Mouse (Mus musculus): ENCODE results near the gene Herc4. TPM values are rescaled to one million over a fixed set of nuclear protein-coding genes. Genes with fewer than 3 reads are reported as not detected.

The Herc4 gene
- polyA plus RNA-seq, 1 experiment from 2014 or later = 23.8 TPM

DNA sequence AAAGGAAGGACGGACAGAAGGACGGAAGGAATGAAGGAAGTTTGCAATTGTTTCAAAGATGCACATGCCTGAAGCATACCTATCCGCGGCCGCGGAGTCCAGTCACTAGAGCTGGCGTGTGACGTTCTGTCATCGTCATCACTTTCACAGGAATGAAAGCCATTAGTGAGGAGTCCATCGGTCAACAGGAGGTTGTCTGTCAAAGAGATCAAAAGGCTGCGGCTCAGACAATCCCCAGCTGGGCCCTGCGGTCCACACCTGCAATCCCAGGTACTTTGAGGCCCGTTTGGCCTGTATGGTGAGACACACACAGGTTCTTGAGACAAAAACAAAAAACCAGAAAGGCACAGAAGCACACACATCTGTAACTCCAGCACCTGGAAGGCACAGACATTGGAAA lies 93.3 kb downstream of the Herc4 start:
- no peak for ATAC-seq
- 50% methylated on average over 13 of the region's 13 CpGs for WGBS
- TF ChIP-seq CTCF (IDR thresholded peaks at IDR 0.05) (no peak), EP300 (IDR thresholded peaks at IDR 0.05) (no peak)

GRCm38 (mm10) chr10:63337326-63337725 lies 93.7 kb downstream of the Herc4 start:
- WGBS = 24% methylated on average over 5 of the region's 5 CpGs
- H3K9ac ChIP-seq (replicated peaks; ENCODE audit: low read depth) = peak overlapping the region; percentile 91; the same call in 1 of the 2 replicates
- ATAC-seq = no peak

More for the DNA sequence above, 93.3 kb downstream of the Herc4 start:
- H3K9me3 ChIP-seq (ENCODE audit: low read length) = no peaks in the 10 kb centered on the region
- no peaks in the 10 kb centered on the region for H3K27me3 ChIP-seq (replicated peaks; ENCODE audit: insufficient read depth, low read length)
- DNase-seq (ENCODE audit: low spot score) = no peak
- 0 out of 2 replicates have a peak overlapping the region, but pooled peaks have one; percentile 5 for H3K9ac ChIP-seq (replicated peaks; ENCODE audit: low read depth)
- H3K4me2 ChIP-seq (replicated peaks; ENCODE audit: low read depth, low read length) = peak overlapping the region; percentile 84
- H3K4me1 ChIP-seq (ENCODE audit: insufficient read depth, low read depth, low read length) = peaks cover 12% of the 10 kb centered on the region; the same call in 1 of the 2 replicates
- peaks cover 9% of the 10 kb centered on the region; the same call in 1 of the 2 replicates for H3K36me3 ChIP-seq (ENCODE audit: insufficient read depth, low read length)
- H3K27ac ChIP-seq (ENCODE audit: low read length) = no peak overlapping the region
- no peak overlapping the region; the same call in 1 of the 2 replicates for H3K4me3 ChIP-seq (ENCODE audit: low read depth, low read length)

DNA sequence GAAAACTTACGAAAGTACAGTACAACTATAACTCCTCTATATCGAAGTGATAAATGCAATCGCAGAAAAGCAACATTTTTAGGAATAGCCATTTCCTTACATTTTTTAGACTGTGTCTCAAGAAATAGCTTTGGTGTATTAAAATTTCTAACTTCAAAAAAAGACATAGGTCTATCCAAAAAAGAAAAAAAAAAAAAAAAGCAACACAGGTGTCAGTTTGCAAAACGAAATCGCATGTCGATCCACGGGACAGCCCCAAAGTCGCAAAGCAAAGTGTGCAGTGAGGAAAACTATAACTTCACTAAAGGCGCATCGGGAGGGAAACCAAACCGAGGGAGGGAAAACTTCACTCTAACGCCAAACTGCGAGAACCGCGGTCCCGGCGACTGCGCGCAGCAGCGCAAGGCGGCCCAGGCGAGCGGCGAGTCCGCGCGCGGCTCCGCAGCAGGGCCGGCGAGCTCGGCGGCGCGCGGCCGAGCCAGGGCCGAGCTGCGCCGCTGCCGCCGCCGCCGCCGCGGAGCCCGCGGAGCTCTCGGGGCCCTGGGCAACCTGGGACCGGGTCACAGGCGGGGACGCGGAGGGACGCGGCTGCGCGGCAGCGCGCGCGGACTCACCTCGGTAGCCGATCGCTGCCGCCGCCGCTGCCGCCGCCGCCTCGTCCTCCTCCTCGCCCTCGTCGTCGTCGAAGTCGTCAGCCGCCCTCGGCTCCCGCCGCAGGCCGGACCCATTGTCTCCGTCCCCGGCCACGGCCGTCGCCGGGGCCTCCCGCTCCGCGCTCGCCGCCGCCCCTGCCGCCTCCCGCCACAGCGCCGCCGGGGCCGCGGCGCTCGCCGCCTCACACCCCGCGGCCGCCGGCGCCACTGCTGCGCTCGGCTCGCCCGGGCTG lies 94.6 kb downstream of the Herc4 start:
- peak overlapping the region; percentile 91 for H3K9ac ChIP-seq (replicated peaks; ENCODE audit: low read depth)
- under 1% methylated on average over 46 of the region's 113 CpGs for WGBS
- no peaks in the 10 kb centered on the region for H3K27me3 ChIP-seq (replicated peaks; ENCODE audit: insufficient read depth, low read length)
- peaks cover 12% of the 10 kb centered on the region; the same call in 1 of the 2 replicates for H3K4me1 ChIP-seq (ENCODE audit: insufficient read depth, low read depth, low read length)
- peak overlapping the region; percentile 84 for H3K4me2 ChIP-seq (replicated peaks; ENCODE audit: low read depth, low read length)
- no peaks in the 10 kb centered on the region for H3K9me3 ChIP-seq (ENCODE audit: low read length)
- ATAC-seq = peak; percentile 80
- peak; percentile 82 for DNase-seq (ENCODE audit: low spot score)
- peak overlapping the region; percentile 90 for H3K4me3 ChIP-seq (ENCODE audit: low read depth, low read length)
- peak overlapping the region; percentile 98 for H3K27ac ChIP-seq (ENCODE audit: low read length)
- TF ChIP-seq EP300 (IDR thresholded peaks at IDR 0.05) (no peak), CTCF (IDR thresholded peaks at IDR 0.05) (no peak)
- peaks cover 5% of the 10 kb centered on the region; the same call in 1 of the 2 replicates for H3K36me3 ChIP-seq (ENCODE audit: insufficient read depth, low read length)

More at GRCm38 (mm10) chr10:63337326-63337725, 93.7 kb downstream of the Herc4 start:
- H3K9me3 ChIP-seq (ENCODE audit: low read length) = no peaks in the 10 kb centered on the region
- no peak for DNase-seq (ENCODE audit: low spot score)
- H3K4me1 ChIP-seq (ENCODE audit: insufficient read depth, low read depth, low read length) = peaks cover 12% of the 10 kb centered on the region; the same call in 1 of the 2 replicates
- peak overlapping the region; percentile 84 for H3K4me2 ChIP-seq (replicated peaks; ENCODE audit: low read depth, low read length)
- H3K27me3 ChIP-seq (replicated peaks; ENCODE audit: insufficient read depth, low read length) = no peaks in the 10 kb centered on the region
- peak overlapping the region; percentile 90 for H3K4me3 ChIP-seq (ENCODE audit: low read depth, low read length)
- TF ChIP-seq CTCF (IDR thresholded peaks at IDR 0.05) (no peak), EP300 (IDR thresholded peaks at IDR 0.05) (no peak)
- H3K27ac ChIP-seq (ENCODE audit: low read length) = no peak overlapping the region
- H3K36me3 ChIP-seq (ENCODE audit: insufficient read depth, low read length) = peaks cover 9% of the 10 kb centered on the region; the same call in 1 of the 2 replicates

GRCm38 (mm10) chr10:63338914-63339643 lies 95.5 kb downstream of the Herc4 start:
- H3K36me3 ChIP-seq (ENCODE audit: insufficient read depth, low read length) = 0 out of 2 replicates have a peak, but pooled peaks cover 4% of the 10 kb centered on the region
- H3K4me1 ChIP-seq (ENCODE audit: insufficient read depth, low read depth, low read length) = peaks cover 12% of the 10 kb centered on the region; the same call in 1 of the 2 replicates
- peak overlapping the region; percentile 84 for H3K4me2 ChIP-seq (replicated peaks; ENCODE audit: low read depth, low read length)
- peak overlapping the region; percentile 91 for H3K9ac ChIP-seq (replicated peaks; ENCODE audit: low read depth)
- H3K27me3 ChIP-seq (replicated peaks; ENCODE audit: insufficient read depth, low read length) = no peaks in the 10 kb centered on the region
- H3K27ac ChIP-seq (ENCODE audit: low read length) = peak overlapping the region; percentile 98
- peak overlapping the region; percentile 90 for H3K4me3 ChIP-seq (ENCODE audit: low read depth, low read length)
- 4% methylated on average over 37 of the region's 74 CpGs for WGBS
- H3K9me3 ChIP-seq (ENCODE audit: low read length) = no peaks in the 10 kb centered on the region
- ATAC-seq (peak; percentile 97), DNase-seq (ENCODE audit: low spot score) (peak; percentile 96)
- TF ChIP-seq EP300 (IDR thresholded peaks at IDR 0.05) (no peak), CTCF (IDR thresholded peaks at IDR 0.05) (peak; percentile 27; the same call in 1 of the 2 replicates)

- Histone ChIP-seq H3K4me2 (replicated peaks; ENCODE audit: low read depth, low read length) (no peak overlapping the region), H3K4me3 (ENCODE audit: low read depth, low read length) (no peak overlapping the region), H3K36me3 (ENCODE audit: insufficient read depth, low read length) (no peaks in the 10 kb centered on the region), H3K4me1 (ENCODE audit: insufficient read depth, low read depth, low read length) (peaks cover 12% of the 10 kb centered on the region; the same call in 1 of the 2 replicates), H3K27me3 (replicated peaks; ENCODE audit: insufficient read depth, low read length) (no peaks in the 10 kb centered on the region), H3K27ac (ENCODE audit: low read length) (no peak overlapping the region), H3K9me3 (ENCODE audit: low read length) (no peaks in the 10 kb centered on the region), H3K9ac (replicated peaks; ENCODE audit: low read depth) (no peak overlapping the region)
- 75% methylated on average over 2 of the region's 2 CpGs for WGBS
- no peak for DNase-seq (ENCODE audit: low spot score)
- TF ChIP-seq EP300 (IDR thresholded peaks at IDR 0.05) (no peak), CTCF (IDR thresholded peaks at IDR 0.05) (no peak)
- ATAC-seq = no peak
Observed at GRCm38 (mm10) chr10:63341351-63341750, 97.7 kb downstream of the Herc4 start.

DNA sequence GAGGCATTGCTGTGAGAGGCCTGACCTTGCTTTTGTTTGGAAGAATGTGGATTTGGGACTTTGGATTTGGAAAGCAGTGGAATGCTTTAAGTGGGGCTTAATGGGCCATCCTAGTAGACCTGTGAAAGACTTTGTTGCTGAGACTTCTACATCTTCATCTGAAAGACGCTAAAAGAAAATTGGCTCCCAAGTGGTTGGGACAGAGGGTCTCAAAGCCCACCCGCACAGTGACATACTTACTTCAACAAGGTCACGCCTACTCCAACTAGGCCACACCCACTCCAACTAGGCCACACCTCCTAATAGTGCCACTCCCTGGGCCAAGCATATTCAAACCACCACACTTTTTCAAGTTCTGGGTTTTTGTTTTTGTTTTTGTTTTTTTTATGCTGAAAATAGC lies 101.1 kb downstream of the Herc4 start:
- H3K4me3 ChIP-seq (ENCODE audit: low read depth, low read length) = no peak overlapping the region
- no peaks in the 10 kb centered on the region for H3K27me3 ChIP-seq (replicated peaks; ENCODE audit: insufficient read depth, low read length)
- TF ChIP-seq CTCF (IDR thresholded peaks at IDR 0.05) (no peak), EP300 (IDR thresholded peaks at IDR 0.05) (no peak)
- H3K4me2 ChIP-seq (replicated peaks; ENCODE audit: low read depth, low read length) = no peak overlapping the region
- H3K36me3 ChIP-seq (ENCODE audit: insufficient read depth, low read length) = no peaks in the 10 kb centered on the region
- H3K4me1 ChIP-seq (ENCODE audit: insufficient read depth, low read depth, low read length) = no peaks in the 10 kb centered on the region
- 90% methylated on average over 3 of the region's 3 CpGs for WGBS
- no peak for DNase-seq (ENCODE audit: low spot score)
- no peaks in the 10 kb centered on the region for H3K9me3 ChIP-seq (ENCODE audit: low read length)
- H3K27ac ChIP-seq (ENCODE audit: low read length) = no peak overlapping the region
- ATAC-seq = no peak
- no peak overlapping the region for H3K9ac ChIP-seq (replicated peaks; ENCODE audit: low read depth)
